Mouse (Mus musculus): Measurements from ENCODE around the gene Cant1. TPM values are rescaled to one million over a fixed set of nuclear protein-coding genes. Genes with fewer than 3 reads are reported as not detected.

The Cant1 gene
- polyA plus RNA-seq, 1 experiment from 2014 or later, result 30.9 TPM

GRCm38 (mm10) chr11:118445843-118446242, 27.0 kb upstream of the Cant1 start:
- Histone ChIP-seq H3K9ac (replicated peaks) (no peak overlapping the region), H3K4me2 (replicated peaks) (no peak overlapping the region), H3K27ac (replicated peaks) (no peak overlapping the region), H3K36me3 (no peaks in the 10 kb centered on the region), H3K9me3 (no peaks in the 10 kb centered on the region), H3K4me1 (0 out of 2 replicates have a peak, but pooled peaks cover 2% of the 10 kb centered on the region), H3K4me3 (no peak overlapping the region), H3K27me3 (peaks cover 22% of the 10 kb centered on the region)
- 7% methylated on average over 3 of the region's 3 CpGs for WGBS
- peak; percentile 54; the same call in 1 of the 2 replicates for ATAC-seq (ENCODE audit: low FRiP score, low read depth)

DNA sequence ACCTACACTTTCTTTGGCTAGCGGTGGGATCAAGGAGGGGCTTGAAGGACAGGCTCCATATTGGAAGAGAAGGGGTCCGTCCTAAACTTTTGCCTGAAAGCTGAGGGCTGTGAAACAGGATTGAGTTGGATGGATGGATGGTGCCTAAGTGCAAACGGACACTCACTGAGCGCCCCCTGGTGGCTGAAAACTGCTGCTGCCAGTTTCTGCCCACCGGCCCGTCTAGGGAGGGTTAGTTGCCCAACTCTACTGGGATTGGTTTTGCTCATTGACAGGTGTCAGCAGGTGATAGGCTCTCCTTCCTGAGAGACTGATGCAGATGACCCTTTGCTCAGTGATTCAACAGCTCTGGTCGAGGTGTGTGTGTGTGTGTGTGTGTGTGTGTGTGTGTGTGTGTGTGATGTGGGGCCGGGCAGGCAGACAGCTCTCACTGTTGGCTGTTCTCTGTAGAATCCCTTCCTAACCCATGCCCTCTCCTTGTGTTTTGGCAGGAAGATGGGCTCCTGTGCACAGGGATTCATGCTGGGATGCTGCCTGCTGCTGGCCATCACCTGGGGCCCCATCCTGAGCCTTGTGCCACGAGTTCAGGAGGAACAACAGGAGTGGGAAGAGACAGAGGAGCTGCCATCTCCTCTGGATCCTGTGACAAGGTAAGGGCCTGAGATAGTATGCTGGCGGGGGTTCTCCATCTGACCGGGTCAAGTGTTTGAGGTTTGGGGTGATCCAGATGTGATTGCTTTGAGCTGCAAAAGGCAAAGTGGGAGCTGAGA, 24.5 kb upstream of the Cant1 start:
- no peaks in the 10 kb centered on the region for H3K9me3 ChIP-seq
- WGBS, result 38% methylated on average over 11 of the region's 11 CpGs
- H3K27ac ChIP-seq (replicated peaks), result no peak overlapping the region
- H3K4me2 ChIP-seq (replicated peaks), result no peak overlapping the region
- peaks cover 18% of the 10 kb centered on the region for H3K27me3 ChIP-seq
- no peak for ATAC-seq (ENCODE audit: low FRiP score, low read depth)
- H3K4me3 ChIP-seq, result no peak overlapping the region
- no peaks in the 10 kb centered on the region for H3K36me3 ChIP-seq
- H3K4me1 ChIP-seq, result peaks cover 18% of the 10 kb centered on the region
- no peak overlapping the region for H3K9ac ChIP-seq (replicated peaks)

DNA sequence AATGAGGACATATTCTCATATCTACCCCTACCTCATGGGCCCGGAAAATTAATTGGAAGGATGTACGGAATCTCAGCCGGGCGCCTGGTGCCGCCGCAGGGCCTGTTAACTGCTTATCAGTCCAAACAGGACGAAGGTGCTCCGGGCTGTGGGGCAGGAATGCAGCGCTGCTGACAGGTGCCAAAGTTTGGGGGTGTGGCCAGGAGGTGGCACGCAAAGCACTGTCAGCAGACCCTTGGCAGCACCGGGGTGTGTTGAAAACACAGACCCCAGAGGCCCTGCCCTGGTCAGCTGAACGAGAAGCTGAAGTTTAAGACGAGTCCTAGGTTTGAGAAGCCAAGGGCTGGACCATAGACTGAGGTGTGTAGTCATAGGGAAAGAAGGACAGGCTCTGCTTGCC, 23.8 kb upstream of the Cant1 start:
- no peak overlapping the region for H3K9ac ChIP-seq (replicated peaks)
- H3K27me3 ChIP-seq, result peaks cover 18% of the 10 kb centered on the region
- ATAC-seq (ENCODE audit: low FRiP score, low read depth), result no peak
- H3K36me3 ChIP-seq, result no peaks in the 10 kb centered on the region
- H3K27ac ChIP-seq (replicated peaks), result no peak overlapping the region
- 80% methylated on average over 13 of the region's 13 CpGs for WGBS
- no peak overlapping the region for H3K4me2 ChIP-seq (replicated peaks)
- no peaks in the 10 kb centered on the region for H3K9me3 ChIP-seq
- peaks cover 25% of the 10 kb centered on the region for H3K4me1 ChIP-seq
- no peak overlapping the region for H3K4me3 ChIP-seq

GRCm38 (mm10) chr11:118438665-118439414, 20.0 kb upstream of the Cant1 start:
- no peak overlapping the region for H3K9ac ChIP-seq (replicated peaks)

GRCm38 (mm10) chr11:118436471-118436935, 17.6 kb upstream of the Cant1 start:
- Histone ChIP-seq H3K9me3 (no peaks in the 10 kb centered on the region), H3K4me3 (no peak overlapping the region), H3K4me1 (peaks cover 50% of the 10 kb centered on the region), H3K27me3 (no peaks in the 10 kb centered on the region), H3K27ac (replicated peaks) (no peak overlapping the region), H3K4me2 (replicated peaks) (no peak overlapping the region), H3K36me3 (no peaks in the 10 kb centered on the region), H3K9ac (replicated peaks) (no peak overlapping the region)
- WGBS, result 32% methylated on average over 6 of the region's 6 CpGs
- no peak; the same call in 1 of the 2 replicates for ATAC-seq (ENCODE audit: low FRiP score, low read depth)

More at GRCm38 (mm10) chr11:118438665-118439414, 20.0 kb upstream of the Cant1 start:
- peak overlapping the region; percentile 3; the same call in 1 of the 2 replicates for H3K4me2 ChIP-seq (replicated peaks)
- H3K9me3 ChIP-seq, result no peaks in the 10 kb centered on the region
- peak overlapping the region; percentile 82 for H3K27ac ChIP-seq (replicated peaks)
- 16% methylated on average over 11 of the region's 11 CpGs for WGBS
- H3K4me1 ChIP-seq, result peaks cover 43% of the 10 kb centered on the region
- peak; percentile 72 for ATAC-seq (ENCODE audit: low FRiP score, low read depth)
- H3K4me3 ChIP-seq, result no peak overlapping the region
- peaks cover 4% of the 10 kb centered on the region for H3K27me3 ChIP-seq
- no peaks in the 10 kb centered on the region for H3K36me3 ChIP-seq

- no peak overlapping the region for H3K9ac ChIP-seq (replicated peaks)
- H3K9me3 ChIP-seq, result no peaks in the 10 kb centered on the region
- H3K36me3 ChIP-seq, result no peaks in the 10 kb centered on the region
- peaks cover 7% of the 10 kb centered on the region; the same call in 1 of the 2 replicates for H3K27me3 ChIP-seq
- H3K4me1 ChIP-seq, result peaks cover 42% of the 10 kb centered on the region
- no peak overlapping the region for H3K27ac ChIP-seq (replicated peaks)
- peak overlapping the region; percentile 31 for H3K4me2 ChIP-seq (replicated peaks)
- H3K4me3 ChIP-seq, result no peak overlapping the region
- no peak for ATAC-seq (ENCODE audit: low FRiP score, low read depth)
- WGBS, result 60% methylated on average over 13 of the region's 13 CpGs
Measured at GRCm38 (mm10) chr11:118434093-118434492, 15.2 kb upstream of the Cant1 start.

GRCm38 (mm10) chr11:118433398-118433868, 14.5 kb upstream of the Cant1 start:
- no peak overlapping the region for H3K4me3 ChIP-seq
- no peak overlapping the region for H3K27ac ChIP-seq (replicated peaks)
- peaks cover 40% of the 10 kb centered on the region for H3K4me1 ChIP-seq
- no peak overlapping the region for H3K9ac ChIP-seq (replicated peaks)
- no peak for ATAC-seq (ENCODE audit: low FRiP score, low read depth)
- 75% methylated on average over 10 of the region's 10 CpGs for WGBS
- H3K36me3 ChIP-seq, result no peaks in the 10 kb centered on the region
- peak overlapping the region; percentile 31 for H3K4me2 ChIP-seq (replicated peaks)
- peaks cover 13% of the 10 kb centered on the region; the same call in 1 of the 2 replicates for H3K27me3 ChIP-seq
- H3K9me3 ChIP-seq, result no peaks in the 10 kb centered on the region

GRCm38 (mm10) chr11:118431100-118431948, 12.4 kb upstream of the Cant1 start:
- no peak for ATAC-seq (ENCODE audit: low FRiP score, low read depth)
- peaks cover 31% of the 10 kb centered on the region for H3K4me1 ChIP-seq
- no peak overlapping the region for H3K27ac ChIP-seq (replicated peaks)
- 77% methylated on average over 16 of the region's 16 CpGs for WGBS
- H3K9me3 ChIP-seq, result no peaks in the 10 kb centered on the region
- H3K9ac ChIP-seq (replicated peaks), result no peak overlapping the region
- H3K27me3 ChIP-seq, result peaks cover 34% of the 10 kb centered on the region; the same call in 1 of the 2 replicates
- H3K4me2 ChIP-seq (replicated peaks), result no peak overlapping the region
- H3K36me3 ChIP-seq, result no peaks in the 10 kb centered on the region
- no peak overlapping the region for H3K4me3 ChIP-seq

GRCm38 (mm10) chr11:118430291-118430885, 11.5 kb upstream of the Cant1 start:
- peaks cover 28% of the 10 kb centered on the region for H3K4me1 ChIP-seq
- H3K4me3 ChIP-seq, result no peak overlapping the region
- no peaks in the 10 kb centered on the region for H3K36me3 ChIP-seq
- 67% methylated on average over 4 of the region's 4 CpGs for WGBS
- ATAC-seq (ENCODE audit: low FRiP score, low read depth), result no peak
- H3K9ac ChIP-seq (replicated peaks), result no peak overlapping the region; the same call in 1 of the 2 replicates
- no peaks in the 10 kb centered on the region for H3K9me3 ChIP-seq
- H3K27ac ChIP-seq (replicated peaks), result no peak overlapping the region
- peaks cover 38% of the 10 kb centered on the region; the same call in 1 of the 2 replicates for H3K27me3 ChIP-seq
- H3K4me2 ChIP-seq (replicated peaks), result no peak overlapping the region

DNA sequence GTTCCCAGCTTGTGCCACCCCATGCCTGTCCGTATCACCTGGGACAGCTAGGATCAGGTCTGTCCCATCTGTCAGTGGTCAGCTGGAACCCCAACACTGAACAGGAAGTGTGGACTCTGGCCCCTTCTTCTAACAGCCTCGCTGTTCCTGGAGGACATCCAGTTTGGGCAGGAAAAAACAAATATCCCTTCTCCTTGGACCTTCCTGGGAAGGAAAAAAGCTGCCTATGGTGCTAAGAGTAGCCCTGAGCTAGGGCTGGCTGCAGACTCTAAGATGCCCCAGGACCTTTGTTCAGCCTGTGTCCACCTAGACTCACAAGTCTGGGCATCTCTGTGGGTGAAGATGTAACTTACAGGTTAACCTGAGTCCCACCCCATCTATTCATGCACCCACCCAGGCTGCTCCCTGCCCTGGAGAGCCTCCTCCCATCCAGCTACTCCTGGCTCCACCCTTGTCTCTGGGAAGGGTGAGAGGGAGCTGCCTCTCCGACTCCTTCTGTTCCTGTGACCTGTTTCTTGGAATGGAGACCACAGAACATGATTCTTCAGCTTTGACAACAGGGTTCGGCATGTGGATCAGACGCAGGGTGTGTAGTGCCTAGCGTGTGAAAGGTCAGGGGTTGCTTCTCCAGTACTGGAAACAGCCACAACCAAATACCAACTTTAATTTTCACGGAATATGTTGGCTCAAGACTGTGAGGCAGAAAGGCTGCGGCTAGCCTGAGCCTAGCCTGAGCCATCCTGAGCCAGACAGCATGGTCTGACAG, 10.2 kb upstream of the Cant1 start:
- peaks cover 29% of the 10 kb centered on the region for H3K4me1 ChIP-seq
- no peak overlapping the region for H3K27ac ChIP-seq (replicated peaks)
- no peaks in the 10 kb centered on the region for H3K9me3 ChIP-seq
- H3K4me2 ChIP-seq (replicated peaks), result peak overlapping the region; percentile 38; the same call in 1 of the 2 replicates
- 59% methylated on average over 8 of the region's 8 CpGs for WGBS
- no peak overlapping the region for H3K4me3 ChIP-seq
- no peak overlapping the region for H3K9ac ChIP-seq (replicated peaks)
- H3K27me3 ChIP-seq, result peaks cover 41% of the 10 kb centered on the region
- no peak for ATAC-seq (ENCODE audit: low FRiP score, low read depth)
- no peaks in the 10 kb centered on the region for H3K36me3 ChIP-seq

Measured in midbrain, embryonic 12.5 days (tissue).